Mouse (Mus musculus) gastrocnemius, postnatal 4 days (tissue): Measurements from ENCODE around the gene Akap13. TPM values are rescaled to one million over a fixed set of nuclear protein-coding genes. Genes with fewer than 3 reads are reported as not detected.

Experiments
- DNase-seq, 2 experiments: peaks; one replicate each; pipeline ENCODE4 v3.0.0; 2021 to 2022; ENCODE audit warnings: low spot score in 2 of 2, mixed read lengths in 2 of 2
- total RNA-seq, 2 experiments: library from RNA; stranded (reverse); gene quantifications; 2 replicates each; pipeline ENCODE4 v1.2.3; 2021

The Akap13 gene
- total RNA-seq, 2 experiments from 2014 or later = 88.7 to 102 TPM

DNA sequence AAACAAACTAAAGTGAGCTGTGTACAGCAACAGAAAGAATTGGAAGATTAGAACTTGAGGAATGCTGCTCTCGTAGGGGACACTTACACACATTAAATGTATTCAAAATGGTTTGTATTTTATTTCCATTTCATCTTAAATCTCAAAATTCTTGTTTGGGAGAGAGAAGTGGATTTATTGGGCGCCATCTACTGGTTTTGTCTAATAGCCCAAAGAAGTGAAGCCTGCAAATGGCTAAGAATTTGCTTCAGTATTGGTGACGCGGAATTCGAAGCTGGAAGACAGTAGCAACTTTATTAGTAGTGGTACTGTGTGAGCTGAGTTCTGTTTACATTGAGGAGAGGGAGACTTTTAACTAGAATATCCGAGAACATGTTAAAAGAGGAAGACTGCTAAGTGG is 100.6 kb downstream of the Akap13 start:
- DNase-seq = no peak

DNA sequence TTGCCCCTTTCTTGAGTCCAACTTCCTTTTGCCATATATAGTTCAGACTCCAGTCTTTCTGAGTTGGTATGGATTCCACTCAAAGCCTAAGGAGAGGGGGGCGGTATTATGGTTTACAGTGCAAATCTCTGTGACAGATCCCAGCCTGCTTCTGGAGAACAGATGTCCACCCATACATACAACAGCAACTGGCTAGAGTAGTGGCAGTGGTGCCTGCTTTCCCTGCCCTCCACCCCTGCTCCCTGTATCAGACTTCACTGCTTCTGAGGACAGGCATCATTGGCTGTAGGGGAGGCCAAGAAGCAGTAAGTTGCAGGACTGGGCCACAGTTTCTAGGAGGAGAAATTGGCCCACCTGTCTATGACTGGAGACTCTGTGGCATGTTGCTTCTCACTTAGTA is 102.9 kb downstream of the Akap13 start:
- DNase-seq = no peak

DNA sequence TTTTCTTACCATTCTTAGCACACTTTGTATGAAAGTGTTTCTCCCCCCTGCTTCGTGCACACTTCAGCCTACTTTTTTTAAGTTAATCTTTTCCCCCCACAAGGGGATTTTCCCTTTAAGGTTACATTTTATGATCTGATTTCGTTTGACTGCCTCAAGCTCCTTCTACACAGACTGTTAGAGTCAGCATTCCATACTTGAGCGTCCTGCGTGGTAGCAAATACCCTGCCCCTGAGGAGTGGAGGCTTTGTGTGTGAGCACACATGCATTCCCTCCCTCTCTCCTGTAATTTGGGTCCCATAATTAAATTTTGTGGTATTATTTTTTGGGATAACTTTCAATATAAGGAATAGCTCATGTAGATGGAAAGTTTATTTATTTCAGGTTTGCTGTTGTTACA is 103.8 kb downstream of the Akap13 start:
- DNase-seq = no peak

DNA sequence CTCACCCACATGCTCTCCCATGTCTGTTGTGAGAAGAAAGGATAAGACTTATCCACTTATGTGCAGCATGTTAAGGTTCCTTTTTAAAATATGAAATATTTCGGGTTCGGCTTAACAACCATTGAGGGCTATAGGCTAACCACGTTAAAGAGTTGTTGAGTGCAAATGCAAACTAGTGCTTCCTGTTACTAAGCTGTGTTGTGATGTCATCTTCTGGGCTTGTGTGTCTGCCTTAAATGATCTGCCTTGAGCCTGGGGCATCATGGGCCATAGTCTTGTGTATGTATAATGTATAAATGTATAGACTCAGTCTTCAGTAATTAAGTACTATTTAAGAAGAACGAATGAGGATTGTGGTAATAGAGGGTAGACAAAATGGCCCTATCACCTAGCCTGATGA is 104.6 kb downstream of the Akap13 start:
- DNase-seq = no peak

DNA sequence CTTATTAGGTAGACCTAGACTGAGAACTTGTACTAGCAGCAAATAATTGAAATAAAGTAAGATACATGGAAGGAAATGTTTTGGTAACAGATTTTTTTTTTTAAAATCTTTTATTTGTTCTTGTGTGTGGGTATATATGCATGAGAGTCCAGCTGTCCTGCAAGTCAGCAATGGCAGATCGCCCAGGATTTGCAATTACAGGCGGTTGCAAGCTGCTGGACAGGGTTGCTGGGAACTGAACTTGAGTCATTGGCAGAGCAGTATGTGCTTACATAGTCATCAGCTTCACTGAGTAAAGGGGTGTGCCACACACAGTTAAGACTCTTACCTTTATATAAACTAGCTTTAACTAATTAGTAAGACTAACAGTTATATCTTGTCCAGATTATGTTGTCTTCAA is 105.2 kb downstream of the Akap13 start:
- no peak for DNase-seq

DNA sequence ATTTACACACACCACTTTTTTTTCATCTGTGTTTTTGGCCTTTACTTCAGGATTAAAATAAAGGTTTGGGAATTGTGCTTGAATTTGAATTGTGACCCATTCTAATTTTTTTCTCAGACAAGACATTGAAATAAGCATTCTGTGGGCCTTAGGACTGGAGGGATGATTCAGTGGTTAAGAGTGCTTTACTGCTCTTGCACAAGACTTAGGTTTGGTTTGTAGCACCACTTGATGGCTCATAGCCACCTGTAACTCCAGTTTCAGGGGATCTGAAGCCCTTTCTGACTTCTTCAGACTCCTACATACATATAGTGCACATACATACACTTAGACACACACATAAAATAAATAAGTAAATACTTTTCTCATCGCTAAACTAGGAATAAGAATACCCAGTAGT is 105.8 kb downstream of the Akap13 start:
- DNase-seq = no peak

DNA sequence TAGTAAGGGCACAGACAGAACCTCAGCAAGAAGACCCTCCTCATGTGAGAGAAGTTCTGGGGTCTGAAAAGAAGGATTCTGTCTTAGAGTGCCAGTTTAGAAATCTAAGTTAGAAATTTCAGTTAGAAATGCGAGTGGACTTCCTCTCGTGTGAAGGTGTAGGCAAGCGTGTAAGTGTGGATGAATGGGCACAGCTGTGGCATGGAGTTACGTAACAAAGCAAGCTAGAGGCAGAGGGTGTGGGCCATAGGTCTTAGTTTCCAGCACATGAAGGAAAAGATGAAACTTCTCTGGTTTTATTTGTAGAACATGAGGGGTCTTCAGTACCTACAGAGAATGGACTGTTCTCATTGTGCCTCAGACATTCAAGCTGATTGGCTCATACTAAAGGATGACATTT is 112.9 kb downstream of the Akap13 start:
- DNase-seq = no peak

DNA sequence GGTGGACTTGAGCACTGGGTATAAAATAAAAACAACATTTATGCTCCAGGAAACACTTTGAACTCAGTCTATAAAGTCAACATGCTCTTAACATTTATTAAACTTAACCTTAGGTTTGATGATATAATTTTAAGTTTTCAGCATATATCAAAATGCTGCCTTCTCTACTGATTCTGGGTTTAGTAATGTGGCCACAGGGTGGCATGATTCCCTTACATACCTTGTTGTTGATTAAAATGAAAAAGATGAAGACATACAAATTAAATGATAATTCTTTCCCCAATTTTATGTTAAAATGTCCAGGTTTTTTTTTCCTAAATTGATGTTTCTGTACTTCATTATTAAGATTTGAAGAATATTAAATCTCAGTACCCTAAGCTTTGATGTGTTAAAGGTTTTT is 113.5 kb downstream of the Akap13 start:
- no peak for DNase-seq

DNA sequence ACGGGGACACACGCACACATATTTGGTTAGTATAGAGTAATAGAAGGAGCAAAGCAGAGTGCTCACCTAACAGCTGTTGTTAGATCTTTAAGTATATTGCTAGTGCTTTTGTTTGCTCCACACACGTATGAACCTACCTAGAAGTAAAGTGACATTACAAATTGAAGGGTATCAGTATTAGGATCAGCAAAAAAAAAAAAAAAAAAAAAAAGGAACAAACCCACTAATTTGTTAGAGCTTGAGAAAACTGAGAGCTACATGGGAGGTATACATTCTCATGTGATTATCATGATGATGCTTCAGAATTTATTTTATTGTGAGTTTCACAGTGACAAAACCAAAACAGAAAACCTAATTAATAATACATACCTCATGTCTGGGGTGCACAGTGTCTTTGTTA is 114.9 kb downstream of the Akap13 start:
- no peak for DNase-seq

DNA sequence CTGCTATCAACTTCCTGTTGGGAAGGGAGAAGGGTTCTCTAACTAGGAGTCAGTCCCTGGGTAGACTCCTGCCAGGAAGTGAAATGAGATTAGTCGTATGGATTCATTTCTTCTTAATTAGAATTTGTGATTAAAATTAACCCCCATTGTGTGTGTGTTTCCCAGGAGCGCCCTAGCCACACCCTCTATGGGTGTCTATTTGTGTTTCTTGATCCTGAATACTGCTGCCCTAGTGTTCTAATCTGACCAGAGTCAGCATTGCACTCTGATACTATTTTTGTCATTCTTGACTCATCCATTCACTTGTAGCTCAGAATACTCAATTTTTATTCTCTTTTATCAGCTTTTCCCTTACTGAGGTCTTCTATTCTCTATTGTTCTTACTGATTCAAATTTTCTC is 115.7 kb downstream of the Akap13 start:
- no peak for DNase-seq

DNA sequence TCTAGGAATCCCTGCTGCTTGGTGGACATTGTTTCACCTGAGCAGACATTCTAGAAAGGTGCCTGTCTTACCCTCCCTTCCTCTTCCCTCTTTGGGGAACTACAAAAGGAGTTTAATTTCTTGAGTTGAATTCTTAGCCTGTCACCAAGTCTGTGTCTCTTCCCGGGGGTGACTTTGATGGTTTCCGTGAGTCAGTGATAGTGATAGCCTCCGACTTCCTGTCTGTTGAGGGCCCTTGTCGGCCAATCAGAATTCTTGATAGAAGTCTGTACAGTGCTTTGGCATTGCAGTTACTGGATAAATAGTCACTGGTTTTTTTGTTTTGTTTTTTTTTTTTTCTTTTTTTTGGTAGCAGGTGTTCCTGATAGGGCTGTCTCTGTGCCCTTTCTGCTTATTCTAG is 116.8 kb downstream of the Akap13 start:
- DNase-seq = no peak

DNA sequence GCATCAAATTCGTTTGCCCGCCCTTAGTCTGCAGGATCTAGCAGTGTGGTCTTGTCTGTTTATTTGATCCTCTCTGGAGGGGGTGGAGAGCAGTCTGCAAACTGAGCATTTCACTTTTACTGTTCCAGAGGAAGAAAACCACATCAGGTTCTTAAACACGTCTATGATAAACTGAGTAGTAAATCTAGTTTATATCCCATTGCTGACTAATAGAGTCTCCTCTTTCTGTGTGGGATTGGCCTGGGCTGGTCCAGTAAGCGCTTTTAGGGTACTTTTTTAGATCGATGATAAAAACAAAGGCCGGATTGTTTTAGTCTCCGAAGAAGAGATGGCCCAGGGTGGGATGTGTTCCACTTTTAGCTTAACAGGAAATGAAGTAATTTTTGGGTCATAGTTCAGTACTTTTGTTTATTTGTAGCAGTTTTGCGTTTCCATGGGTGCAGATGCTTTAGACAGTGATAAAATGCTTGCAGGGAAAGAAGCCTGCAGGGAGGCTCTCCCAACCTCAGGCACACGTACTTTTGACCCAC is 119.9 kb downstream of the Akap13 start:
- no peak for DNase-seq

DNA sequence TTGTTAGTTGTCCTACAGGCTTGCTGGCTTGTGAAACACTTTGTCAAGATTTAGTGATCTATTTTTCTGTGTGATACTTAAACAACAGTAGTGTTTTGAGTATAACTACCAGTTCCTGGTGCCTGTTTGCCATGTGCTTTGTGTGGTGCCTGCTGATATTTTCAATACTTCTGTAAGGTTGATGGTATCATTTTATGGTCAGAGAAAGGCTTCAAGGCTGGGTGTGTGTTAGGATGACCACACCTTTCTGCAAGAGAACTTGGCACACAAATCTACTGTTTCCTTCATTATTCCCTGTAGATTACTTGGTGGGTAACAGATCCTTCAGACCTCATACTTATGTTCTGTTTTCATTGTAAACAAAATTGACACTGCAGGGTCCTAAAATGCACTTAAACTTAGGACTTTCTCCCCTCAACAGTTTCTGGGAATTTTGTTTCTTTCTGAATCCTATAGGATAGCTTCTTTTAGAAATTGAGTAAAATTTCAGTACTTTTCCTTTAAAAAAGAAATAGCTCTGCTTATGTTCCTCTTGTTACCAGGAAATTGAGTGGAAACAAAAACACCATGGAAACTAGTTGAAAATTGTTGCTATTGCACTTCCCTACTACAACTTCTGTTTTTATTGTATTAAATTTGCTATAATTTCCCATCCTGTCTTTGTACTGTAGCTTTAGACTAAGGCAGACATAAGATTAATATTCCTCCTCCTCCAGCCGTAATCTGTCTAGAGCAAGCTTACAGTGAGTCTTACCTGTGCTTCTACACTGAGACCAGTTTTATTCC is 120.7 kb downstream of the Akap13 start:
- no peak for DNase-seq

DNA sequence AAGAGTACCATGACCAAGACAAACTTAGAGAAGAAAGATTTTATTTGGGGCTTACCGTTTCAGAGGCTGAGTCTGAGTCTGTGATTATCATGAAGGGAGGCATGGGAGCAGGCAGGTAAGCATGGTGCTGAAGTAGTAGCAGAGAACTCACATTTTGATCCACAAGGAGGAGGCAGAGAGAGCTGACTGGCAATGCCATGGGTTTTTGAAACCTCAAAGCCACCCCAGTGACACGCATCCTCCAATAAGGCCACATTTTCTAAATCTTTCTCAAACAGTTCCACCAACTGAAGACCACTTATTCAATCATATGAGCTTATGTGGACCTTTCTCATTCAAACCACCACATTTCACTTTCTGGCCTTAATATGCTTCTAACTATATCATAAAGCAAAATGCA is 121.5 kb downstream of the Akap13 start:
- DNase-seq = no peak

DNA sequence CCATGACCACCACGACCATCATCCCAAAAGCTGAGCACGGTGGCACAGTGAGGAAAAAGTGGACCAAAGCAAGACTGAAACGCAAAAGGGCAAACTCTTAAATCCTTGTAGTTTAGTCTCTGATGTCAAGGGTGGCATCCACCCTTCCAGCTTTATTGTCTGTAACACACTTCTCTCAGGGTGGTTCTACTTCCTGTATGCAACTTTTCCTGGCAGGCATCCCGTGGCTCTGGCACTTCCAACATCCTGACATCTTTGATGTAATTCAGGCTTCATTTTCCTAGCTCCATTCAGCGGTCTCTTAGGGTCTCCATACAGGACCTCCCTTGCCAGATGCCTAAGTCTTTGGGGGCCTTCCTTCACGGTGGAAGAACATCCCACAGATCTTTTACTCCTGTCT is 122.0 kb downstream of the Akap13 start:
- no peak for DNase-seq

DNA sequence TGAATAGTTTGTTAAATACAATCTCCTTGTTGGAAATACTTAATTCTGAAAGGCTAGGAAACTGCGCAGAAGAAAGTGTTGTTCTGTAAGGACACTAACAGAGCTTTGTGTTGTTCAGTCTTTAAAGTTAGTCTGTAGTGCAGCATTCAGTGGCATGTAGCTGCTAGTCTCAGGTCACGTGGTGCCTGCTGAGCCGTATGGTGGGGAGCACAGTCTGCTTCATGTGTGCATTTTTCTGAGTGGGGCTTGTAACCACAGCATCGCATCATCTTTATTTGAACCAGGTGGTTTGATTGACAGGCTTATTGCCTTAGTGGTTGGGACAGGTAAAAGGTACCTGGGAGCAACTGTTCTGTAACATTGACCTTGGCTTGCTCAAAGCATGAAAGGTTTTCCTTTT is 123.3 kb downstream of the Akap13 start:
- no peak for DNase-seq

DNA sequence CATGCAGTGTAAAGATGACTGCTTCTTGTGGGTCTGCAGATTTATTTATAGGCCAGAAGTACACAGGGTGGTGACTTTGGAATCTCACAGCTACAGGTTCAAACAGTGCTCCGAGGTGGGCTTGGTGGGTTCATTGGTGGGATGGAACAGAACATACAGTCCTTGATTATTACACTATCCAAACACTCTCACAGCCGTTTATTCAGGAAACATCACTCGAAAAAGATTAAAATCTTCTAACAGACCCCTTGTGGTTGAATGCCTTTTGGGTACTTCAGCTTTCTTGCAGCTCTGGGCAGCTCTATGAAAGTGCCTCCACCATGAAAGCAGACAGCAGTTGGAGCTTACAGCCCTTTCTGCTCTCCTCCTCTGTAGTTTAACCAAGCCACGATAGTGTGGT is 126.8 kb downstream of the Akap13 start:
- no peak for DNase-seq

DNA sequence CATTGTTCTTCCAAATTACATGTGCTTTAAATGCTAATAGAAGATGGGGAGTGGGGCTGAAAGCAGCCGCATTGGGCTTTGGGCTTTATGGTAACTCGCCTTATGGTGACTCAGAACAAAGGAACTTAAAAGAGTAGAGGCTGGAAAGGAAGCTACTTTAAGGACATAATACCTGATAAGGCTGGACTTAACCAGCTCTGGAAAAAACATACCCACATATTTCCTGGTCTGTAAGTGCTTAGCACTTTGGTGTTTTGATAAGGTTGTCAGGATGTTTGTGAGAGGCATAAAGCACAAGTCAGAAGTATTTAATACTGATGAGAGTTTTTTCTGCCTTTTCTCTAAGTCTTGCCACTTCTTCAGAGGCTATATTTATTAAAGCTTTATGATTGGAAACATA is 128.8 kb downstream of the Akap13 start:
- no peak for DNase-seq

DNA sequence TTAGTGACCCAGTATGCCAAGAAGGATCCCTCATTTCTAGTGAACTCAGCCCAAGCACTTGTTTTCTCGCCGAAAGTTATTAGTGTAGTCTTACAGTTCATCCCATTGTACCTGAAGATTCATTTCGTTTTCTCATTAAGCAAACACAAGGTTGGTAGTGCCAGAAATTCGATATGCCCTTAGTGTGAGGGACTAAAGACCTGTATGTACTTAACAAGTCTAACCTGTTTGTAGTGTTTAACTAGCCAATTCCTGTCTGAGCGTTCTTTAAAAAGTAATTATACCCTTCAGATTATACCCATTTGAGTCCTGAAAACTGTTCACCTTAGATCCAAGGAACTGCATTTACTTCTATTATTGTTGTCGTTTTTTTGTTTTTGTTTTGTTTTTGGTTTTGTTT is 130.1 kb downstream of the Akap13 start:
- DNase-seq = no peak

DNA sequence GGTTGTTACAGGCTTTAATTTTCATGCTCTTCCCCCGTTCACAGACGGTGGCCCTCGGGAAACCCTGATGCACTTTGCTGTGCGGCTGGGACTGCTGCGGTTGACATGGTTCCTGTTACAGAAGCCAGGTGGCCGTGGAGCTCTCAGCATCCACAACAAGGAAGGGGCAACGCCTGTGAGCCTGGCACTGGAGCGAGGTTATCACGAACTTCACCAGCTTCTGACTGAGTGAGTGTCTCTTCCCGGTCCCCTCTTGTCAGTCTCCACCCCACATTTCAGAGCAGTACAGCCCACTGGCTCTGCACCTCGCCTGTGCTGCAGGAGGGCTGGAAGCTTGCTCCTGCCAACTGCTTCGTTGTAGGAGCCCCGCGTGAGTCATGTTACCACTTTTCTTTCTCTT is 130.8 kb downstream of the Akap13 start:
- DNase-seq = no peak

DNA sequence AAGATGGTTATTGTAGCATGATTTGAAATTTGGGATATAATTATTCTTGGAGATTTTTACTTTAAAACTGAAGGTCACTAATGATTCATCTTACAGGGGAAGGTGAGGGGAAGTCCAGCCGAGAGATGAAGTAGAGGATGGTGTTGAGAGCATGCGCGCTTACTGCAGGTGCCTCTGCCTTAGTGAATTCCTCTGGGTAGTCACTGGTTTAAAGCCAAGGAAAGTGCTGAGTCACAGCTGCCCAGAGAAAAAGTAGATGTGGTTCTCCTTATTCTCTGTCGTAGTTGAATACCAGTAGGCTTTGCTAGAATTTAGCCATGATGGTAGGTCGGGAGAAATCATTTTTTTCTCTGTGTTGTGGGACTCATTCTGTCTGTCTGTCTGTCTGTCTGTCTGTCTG is 132.4 kb downstream of the Akap13 start:
- DNase-seq = no peak

DNA sequence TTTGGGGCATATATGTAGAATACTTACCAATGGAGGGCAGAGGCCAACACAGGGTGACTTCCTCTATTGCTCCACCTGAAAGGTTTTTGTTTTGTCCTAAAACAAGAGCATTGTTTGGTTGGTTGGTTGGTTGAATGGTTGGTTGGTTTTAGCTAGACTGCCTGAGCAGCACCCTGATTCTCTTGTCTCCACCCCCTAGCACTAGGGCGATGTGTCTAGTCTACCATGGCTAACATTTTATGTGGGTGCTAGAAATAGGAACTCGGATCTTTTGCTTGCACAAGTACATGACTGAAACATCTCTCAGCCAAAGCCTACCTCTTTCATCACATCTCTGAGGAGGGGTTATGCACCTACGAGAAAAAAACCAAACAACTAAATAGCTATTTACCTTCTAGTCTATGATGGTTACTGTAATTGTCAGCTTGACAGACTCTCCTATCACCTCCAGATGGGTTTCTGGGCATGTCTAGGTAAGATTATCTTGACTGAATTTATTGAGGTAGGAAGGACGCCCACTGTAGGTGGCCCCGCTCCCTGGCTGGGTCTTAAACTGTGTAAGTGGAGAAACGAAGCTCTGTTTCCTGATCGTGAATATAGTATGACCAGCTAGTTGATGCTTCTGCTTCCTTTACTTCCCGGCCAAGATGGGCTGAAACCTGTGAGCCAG is 134.1 kb downstream of the Akap13 start:
- DNase-seq = no peak

DNA sequence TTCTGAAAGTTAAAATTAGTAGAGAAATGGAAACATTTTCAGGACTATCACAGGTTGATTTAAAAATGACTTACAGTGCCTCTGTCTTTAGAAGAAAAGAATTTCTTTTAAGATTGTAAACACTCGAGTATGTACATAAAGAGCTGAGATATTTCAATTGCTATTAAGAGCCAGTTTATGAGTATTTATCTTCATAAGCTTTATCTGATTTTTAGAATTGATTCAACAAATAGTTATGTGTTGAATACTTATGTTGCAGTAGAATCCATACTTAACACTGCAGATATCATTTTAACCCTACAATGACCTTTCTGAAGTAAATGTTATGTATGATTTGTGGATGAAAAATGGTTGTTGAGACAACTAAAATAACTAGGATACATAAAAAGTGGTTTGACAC is 136.6 kb downstream of the Akap13 start:
- DNase-seq = no peak
